Mouse (Mus musculus): ENCODE data around the gene Vwa8. TPM values are rescaled to one million over a fixed set of nuclear protein-coding genes. Genes with fewer than 3 reads are reported as not detected.

Vwa8 gene
- polyA plus RNA-seq, 1 experiment from 2014 or later, result 41.6 TPM

DNA sequence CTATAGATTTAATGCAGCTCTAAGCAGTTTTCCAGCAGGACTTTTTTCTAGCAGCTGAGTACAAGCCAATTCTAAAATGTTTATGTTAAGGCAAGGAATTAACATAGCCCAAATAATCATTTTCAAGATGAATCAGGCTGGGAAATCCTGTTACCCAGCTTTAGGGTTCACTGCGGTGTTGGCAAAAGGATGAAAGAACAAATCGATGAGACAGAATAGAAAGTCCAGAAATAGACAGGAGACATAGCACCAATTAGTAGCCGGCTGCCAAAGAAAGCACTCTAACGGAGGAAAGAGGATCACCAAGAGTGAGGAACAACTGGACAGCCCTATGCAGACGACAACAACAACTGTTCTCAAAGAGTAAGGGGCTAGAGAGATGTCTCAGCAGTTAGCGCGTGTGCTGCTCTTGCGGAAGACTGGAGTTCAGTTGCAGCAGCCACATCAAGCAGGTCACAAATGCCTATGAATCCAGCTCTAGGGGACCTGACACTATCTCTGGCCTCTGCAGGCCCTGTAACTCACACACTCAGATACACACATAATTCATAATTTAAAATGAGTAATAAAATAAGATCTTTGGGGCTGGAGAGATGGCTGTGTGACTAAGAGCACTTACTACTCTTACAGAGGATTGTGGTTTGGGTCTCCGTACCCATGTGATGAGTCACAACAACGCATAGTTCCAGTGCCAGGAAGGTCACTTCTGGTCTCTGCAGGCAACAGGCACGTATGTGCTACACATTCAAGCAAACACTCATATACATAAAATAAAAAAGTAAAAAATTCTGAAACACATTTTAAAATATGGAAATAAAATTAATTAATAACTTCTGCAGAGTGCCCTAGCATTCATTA is 265.9 kb downstream of the Vwa8 start:
- 73% methylated on average over 11 of the region's 11 CpGs for WGBS (ENCODE audit: missing documents)
- no peak overlapping the region for H3K27ac ChIP-seq
- no peak overlapping the region for H3K4me3 ChIP-seq (ENCODE audit: inconsistent target)
- no peaks in the 10 kb centered on the region for H3K79me2 ChIP-seq (ENCODE audit: inconsistent target)
- H3K36me3 ChIP-seq (ENCODE audit: inconsistent target), result no peaks in the 10 kb centered on the region

DNA sequence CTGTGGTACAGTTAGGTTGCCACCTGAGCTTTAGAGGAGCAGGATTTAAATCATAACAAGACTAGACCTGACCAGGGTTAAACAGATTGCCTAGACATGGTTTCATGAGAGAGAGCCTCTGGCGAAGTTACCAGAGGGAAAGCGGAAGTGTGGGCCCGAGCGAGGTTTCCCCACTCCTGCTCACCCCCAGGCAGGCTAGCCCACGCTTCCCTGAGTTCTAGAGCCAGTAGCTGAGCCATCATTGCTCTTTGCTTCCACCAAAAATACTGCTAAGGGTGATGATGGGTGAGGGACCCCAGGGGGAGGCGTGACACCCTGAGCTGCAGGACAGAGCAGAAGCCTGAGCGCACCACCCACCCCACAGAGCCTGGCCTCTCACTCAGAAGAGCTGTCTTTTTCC is 269.6 kb downstream of the Vwa8 start:
- 72% methylated on average over 7 of the region's 7 CpGs for WGBS (ENCODE audit: missing documents)

DNA sequence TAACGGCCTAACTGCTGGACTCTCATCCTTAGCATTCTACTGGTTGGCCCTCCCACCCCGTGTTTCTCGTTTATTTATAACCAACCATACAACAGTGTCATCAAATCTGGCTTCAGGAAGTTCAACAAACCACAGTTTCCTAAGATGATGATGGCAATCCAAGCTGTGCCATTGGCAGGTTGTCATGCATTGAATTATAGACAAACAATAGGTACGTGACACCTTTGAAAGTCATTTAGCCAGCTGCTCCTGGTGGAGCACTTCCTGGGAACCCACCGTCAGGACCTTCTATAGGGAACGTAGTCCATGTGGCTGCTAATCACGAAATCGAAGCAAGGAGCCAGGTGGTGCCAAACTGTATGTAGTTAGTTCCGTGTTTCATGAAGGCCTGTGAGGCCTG is 270.5 kb downstream of the Vwa8 start:
- no peak overlapping the region for H3K27ac ChIP-seq
- H3K36me3 ChIP-seq (ENCODE audit: inconsistent target), result no peaks in the 10 kb centered on the region
- 68% methylated on average over 9 of the region's 9 CpGs for WGBS (ENCODE audit: missing documents)
- H3K4me3 ChIP-seq (ENCODE audit: inconsistent target), result no peak overlapping the region
- no peaks in the 10 kb centered on the region for H3K79me2 ChIP-seq (ENCODE audit: inconsistent target)

More for the DNA sequence above, 269.6 kb downstream of the Vwa8 start:
- Histone ChIP-seq H3K27ac (no peak overlapping the region), H3K36me3 (ENCODE audit: inconsistent target) (no peaks in the 10 kb centered on the region), H3K79me2 (ENCODE audit: inconsistent target) (no peaks in the 10 kb centered on the region), H3K4me3 (ENCODE audit: inconsistent target) (no peak overlapping the region)

DNA sequence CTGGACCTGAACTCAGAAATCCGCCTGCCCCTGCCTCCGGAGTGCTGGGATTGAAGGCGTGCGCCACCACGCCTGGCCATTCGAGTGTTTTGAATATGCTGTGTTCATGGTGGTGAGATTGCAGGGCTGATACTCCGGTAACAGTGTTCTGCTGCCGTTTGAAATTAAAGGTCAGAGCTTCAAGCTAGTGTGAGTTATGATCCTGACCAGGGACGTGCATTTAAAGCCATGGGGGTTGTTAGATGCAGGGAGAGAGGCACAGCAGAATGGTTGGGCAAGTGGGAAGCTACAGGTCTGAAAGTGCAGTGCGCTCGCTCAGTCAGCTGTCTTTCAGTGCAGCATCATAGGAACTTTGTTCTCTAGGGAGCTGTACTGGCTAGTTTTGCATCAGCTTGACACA is 271.8 kb downstream of the Vwa8 start:
- Histone ChIP-seq H3K4me3 (ENCODE audit: inconsistent target) (no peak overlapping the region), H3K27ac (no peak overlapping the region), H3K36me3 (ENCODE audit: inconsistent target) (no peaks in the 10 kb centered on the region), H3K79me2 (ENCODE audit: inconsistent target) (no peaks in the 10 kb centered on the region)
- WGBS (ENCODE audit: missing documents), result 98% methylated on average over 10 of the region's 11 CpGs

DNA sequence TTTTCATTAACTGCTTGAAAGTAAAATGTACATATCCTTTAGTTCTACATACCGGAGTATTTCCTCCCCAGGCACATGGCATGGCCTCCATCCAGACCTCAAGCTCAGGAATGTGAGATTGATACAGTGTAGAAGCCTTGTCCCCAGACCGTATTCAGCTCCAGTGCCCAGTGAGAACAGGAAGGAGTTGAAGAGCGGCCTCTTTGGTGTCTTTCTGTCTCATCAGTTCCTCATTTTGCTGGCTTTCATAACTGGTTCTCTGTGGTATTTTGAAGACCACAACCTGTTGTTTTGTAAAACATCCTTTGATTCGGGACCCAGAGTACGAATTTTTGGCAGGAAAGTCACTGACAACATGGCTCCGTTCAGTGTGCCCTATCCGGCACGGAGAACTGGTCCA is 274.6 kb downstream of the Vwa8 start:
- no peak overlapping the region for H3K4me3 ChIP-seq (ENCODE audit: inconsistent target)
- no peaks in the 10 kb centered on the region for H3K36me3 ChIP-seq (ENCODE audit: inconsistent target)
- 9% methylated on average over 8 of the region's 8 CpGs for WGBS (ENCODE audit: missing documents)

DNA sequence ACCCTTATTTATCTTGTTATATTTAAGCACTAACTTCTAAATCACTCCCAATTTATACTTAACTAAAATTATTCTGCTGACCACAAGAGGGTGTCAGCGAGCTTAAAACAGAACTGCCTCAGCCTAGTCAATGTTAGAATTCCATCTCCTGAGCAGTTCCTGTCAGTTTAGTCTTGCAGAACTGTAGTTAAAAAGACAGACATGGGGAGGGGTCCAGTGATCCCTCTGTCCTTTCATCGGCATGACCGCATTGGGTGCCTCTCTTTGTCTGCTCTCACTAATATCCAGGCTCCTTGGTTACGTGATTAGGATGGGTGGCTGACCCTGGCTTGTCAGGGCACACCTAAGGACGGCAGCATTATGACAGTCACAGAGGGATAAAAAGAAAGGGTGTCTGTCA is 275.8 kb downstream of the Vwa8 start:
- 53% methylated on average over 5 of the region's 5 CpGs for WGBS (ENCODE audit: missing documents)
- no peaks in the 10 kb centered on the region for H3K79me2 ChIP-seq (ENCODE audit: inconsistent target)

More for the DNA sequence above, 274.6 kb downstream of the Vwa8 start:
- H3K79me2 ChIP-seq (ENCODE audit: inconsistent target), result no peaks in the 10 kb centered on the region
- H3K27ac ChIP-seq, result no peak overlapping the region

DNA sequence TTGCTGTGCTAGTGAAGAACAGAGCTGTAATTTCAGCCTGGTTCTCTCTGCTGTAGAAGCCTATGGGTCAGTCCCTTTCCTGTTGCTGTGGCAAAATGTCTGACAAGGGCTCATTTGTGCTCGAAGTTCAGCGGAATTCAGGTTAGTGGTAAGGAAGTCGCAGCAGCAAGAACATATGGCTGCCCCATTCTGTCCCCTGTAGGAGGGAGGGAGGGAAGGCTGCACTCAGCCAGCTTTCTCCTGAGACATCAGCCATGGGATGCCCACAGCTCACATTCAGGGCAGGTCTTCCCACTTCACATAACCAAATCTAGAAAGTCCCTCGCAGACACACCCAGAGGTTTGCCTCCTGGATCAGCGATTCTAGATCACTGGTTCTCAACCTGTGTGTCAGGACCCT is 277.3 kb downstream of the Vwa8 start:
- H3K36me3 ChIP-seq (ENCODE audit: inconsistent target), result no peaks in the 10 kb centered on the region
- no peaks in the 10 kb centered on the region for H3K79me2 ChIP-seq (ENCODE audit: inconsistent target)
- no peak overlapping the region for H3K27ac ChIP-seq
- 60% methylated on average over 5 of the region's 5 CpGs for WGBS (ENCODE audit: missing documents)
- no peak overlapping the region for H3K4me3 ChIP-seq (ENCODE audit: inconsistent target)

More for the DNA sequence above, 275.8 kb downstream of the Vwa8 start:
- Histone ChIP-seq H3K27ac (no peak overlapping the region), H3K4me3 (ENCODE audit: inconsistent target) (no peak overlapping the region), H3K36me3 (ENCODE audit: inconsistent target) (no peaks in the 10 kb centered on the region)

DNA sequence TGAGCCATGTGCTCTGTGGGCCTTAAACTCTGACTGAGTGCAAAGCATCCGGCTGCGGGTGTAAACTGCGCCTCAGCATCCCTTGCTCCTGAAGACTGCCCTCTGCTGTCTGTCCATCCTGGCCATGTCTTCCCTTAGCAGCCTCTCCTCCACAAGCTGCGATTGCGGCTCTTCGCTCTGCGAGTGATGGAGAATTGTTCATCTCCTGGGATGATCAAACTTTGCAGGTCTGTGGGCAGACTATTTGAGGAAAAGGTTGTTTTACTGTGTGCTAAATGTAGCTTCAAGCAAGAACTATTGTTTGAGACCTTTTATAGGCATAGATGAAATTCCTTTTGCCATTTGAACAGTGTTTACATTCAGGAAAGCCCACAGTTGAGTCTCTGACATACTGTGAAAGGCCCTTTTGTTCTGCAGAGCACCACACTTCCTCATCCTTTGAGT is 286.1 kb downstream of the Vwa8 start:
- no peaks in the 10 kb centered on the region for H3K36me3 ChIP-seq (ENCODE audit: inconsistent target)
- WGBS (ENCODE audit: missing documents), result 96% methylated on average over 6 of the region's 7 CpGs
- H3K79me2 ChIP-seq (ENCODE audit: inconsistent target), result no peaks in the 10 kb centered on the region
- H3K4me3 ChIP-seq (ENCODE audit: inconsistent target), result no peak overlapping the region
- H3K27ac ChIP-seq, result no peak overlapping the region

DNA sequence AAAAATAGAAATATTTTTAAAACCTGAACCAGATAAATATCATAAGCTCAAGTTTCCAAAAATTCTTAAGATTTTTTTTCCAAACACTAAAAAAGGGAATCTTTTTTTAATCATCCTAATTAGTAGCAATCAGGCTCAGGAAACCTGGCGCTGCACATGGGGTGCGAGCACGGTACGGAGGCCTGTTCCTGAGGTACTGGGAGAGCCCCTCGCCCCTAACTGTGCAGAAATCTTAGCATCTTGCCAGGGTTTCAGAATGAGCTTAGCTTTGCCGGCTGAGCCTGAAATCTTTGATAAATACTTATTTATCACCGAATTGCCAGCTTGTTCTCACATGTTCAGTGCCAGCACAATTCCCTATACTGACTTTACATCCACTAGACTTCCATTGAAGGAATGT is 286.6 kb downstream of the Vwa8 start:
- H3K79me2 ChIP-seq (ENCODE audit: inconsistent target), result no peaks in the 10 kb centered on the region
- no peak overlapping the region for H3K4me3 ChIP-seq (ENCODE audit: inconsistent target)
- 96% methylated on average over 7 of the region's 7 CpGs for WGBS (ENCODE audit: missing documents)
- no peaks in the 10 kb centered on the region for H3K36me3 ChIP-seq (ENCODE audit: inconsistent target)
- no peak overlapping the region for H3K27ac ChIP-seq

DNA sequence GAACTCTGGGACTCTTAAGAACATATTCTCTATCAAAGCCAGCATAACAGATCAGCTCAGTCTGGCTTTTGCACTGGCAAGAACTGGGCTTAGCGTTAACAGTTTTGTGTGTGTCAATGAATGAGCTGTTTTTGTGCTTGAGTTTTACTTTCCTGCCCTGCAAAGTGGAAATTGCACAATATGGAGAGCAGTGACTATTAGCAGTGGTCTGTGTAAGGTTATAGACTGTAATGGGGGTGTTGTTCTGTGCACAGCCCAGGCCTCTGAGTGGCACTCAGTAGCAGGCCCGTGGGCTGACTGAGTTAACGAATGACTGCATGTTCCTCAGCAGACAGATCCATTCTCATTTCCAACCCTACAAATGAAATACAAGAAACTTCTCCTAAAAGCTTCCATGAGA is 287.7 kb downstream of the Vwa8 start:
- no peak overlapping the region for H3K4me3 ChIP-seq (ENCODE audit: inconsistent target)
- no peaks in the 10 kb centered on the region for H3K36me3 ChIP-seq (ENCODE audit: inconsistent target)
- no peak overlapping the region for H3K27ac ChIP-seq
- 47% methylated on average over 3 of the region's 3 CpGs for WGBS (ENCODE audit: missing documents)
- no peaks in the 10 kb centered on the region for H3K79me2 ChIP-seq (ENCODE audit: inconsistent target)

DNA sequence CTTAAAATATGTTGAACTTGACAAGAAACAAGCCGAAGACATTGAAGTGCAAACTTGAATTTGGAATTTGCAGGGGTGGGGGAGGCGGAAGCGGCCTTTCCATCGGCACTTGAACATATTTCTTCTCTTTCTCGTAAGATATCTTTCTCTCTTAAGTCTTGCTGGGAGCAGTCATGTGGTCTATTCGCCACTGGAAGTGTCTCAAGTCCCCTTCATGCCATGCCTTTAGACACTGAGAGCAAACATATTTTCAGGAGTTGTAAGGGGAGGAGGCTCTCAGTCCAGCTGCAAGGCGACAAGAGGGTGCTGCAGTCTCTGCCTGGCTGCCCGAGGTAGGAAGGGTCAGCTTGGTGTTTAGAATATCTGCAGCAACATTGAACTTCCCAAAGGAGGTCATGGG is 288.2 kb downstream of the Vwa8 start:
- WGBS (ENCODE audit: missing documents), result 92% methylated on average over 8 of the region's 8 CpGs
- Histone ChIP-seq H3K4me3 (ENCODE audit: inconsistent target) (no peak overlapping the region), H3K79me2 (ENCODE audit: inconsistent target) (no peaks in the 10 kb centered on the region), H3K36me3 (ENCODE audit: inconsistent target) (no peaks in the 10 kb centered on the region), H3K27ac (no peak overlapping the region)

DNA sequence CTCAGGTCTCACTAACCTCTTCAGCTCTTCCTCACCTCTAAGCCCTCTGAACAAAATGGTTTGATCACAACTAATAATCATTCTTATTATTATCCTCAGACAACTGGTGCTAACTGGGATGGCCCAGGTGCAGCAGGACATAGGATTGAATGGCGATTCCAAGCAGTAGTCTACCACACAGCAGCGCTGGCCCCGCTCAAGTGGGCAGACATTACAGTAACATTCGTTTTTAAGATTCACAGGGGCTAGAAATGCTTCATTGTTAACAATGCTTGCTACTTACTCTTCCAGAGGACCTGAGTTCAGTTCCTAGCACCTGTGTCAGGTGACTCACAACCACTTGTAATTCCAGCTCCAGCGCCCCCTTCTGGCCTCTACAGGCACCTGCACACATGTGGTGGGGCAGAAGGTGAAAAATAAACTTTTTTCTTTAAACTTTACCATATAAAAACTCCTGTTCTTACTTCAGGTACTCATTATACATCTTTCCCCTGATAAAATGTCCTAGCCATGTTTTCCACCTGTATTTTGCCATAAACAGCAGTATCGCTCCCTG is 290.3 kb downstream of the Vwa8 start:
- Histone ChIP-seq H3K79me2 (ENCODE audit: inconsistent target) (no peaks in the 10 kb centered on the region), H3K4me3 (ENCODE audit: inconsistent target) (no peak overlapping the region), H3K27ac (no peak overlapping the region), H3K36me3 (ENCODE audit: inconsistent target) (no peaks in the 10 kb centered on the region)
- 93% methylated on average over 6 of the region's 6 CpGs for WGBS (ENCODE audit: missing documents)

DNA sequence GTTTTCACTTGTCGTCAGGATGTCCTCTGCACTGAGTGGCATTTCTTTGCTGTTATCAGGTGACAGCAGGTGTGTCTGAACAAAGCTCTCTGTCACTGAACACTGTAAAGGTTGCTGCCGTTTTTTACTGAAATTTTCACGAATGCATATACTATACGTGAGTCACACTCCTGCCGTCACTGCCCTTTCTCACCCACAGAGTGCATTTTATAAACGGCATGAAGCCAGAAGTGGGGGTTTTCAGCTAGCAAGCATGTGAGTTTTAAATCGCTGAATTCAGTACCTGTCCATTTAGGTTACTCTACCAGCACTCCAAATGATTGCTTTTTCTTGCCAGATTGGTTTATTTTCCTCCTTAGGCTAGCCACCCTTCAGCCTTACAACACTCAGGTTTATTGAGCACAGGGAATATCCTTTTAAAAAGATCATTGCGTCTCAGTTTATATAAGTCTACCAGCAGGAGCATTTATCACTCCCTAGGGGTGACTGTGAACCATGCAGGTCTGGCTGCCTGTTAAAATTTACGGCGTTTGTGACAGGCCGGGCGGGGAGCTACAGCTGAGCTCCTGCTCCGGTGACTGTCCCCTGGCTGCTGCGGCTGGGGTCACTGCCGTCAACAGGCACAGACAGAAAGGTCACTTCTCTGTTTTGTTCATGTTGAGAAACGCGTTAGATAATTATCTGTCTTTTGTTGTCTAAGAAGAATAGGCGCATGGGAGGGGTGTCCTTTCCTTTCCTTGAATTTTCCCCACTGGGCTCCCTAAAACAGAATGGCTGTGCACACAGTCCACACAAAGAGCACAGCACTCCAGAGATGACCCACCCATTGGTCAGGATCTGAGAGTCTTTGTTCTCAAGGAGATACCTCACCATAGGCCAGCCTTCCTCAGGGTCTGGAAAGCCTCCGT is 291.3 kb downstream of the Vwa8 start:
- H3K79me2 ChIP-seq (ENCODE audit: inconsistent target), result no peaks in the 10 kb centered on the region
- H3K4me3 ChIP-seq (ENCODE audit: inconsistent target), result no peak overlapping the region
- no peaks in the 10 kb centered on the region for H3K36me3 ChIP-seq (ENCODE audit: inconsistent target)
- H3K27ac ChIP-seq, result no peak overlapping the region
- 45% methylated on average over 19 of the region's 19 CpGs for WGBS (ENCODE audit: missing documents)

DNA sequence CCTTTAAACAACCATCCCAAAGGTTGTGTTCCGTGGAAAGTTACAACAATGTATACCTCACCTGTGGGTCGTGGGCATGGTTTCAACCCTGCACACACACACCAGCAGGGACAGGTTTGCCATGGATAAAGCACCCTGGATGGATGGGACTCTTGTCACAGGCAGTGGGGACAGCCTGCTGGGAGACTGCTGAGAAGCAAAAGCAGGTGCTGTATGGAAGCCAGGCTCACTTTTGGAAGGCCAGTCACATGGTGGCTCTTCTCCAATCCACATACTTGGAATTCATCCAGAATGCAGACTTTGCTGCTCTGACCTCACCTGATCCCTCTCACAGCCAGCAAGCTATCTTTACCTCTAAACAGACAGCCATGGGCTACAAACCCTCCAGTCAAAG is 292.0 kb downstream of the Vwa8 start:
- Histone ChIP-seq H3K4me3 (ENCODE audit: inconsistent target) (no peak overlapping the region), H3K36me3 (ENCODE audit: inconsistent target) (no peaks in the 10 kb centered on the region), H3K79me2 (ENCODE audit: inconsistent target) (no peaks in the 10 kb centered on the region), H3K27ac (no peak overlapping the region)
- WGBS (ENCODE audit: missing documents), result 88% methylated on average over 2 of the region's 2 CpGs

DNA sequence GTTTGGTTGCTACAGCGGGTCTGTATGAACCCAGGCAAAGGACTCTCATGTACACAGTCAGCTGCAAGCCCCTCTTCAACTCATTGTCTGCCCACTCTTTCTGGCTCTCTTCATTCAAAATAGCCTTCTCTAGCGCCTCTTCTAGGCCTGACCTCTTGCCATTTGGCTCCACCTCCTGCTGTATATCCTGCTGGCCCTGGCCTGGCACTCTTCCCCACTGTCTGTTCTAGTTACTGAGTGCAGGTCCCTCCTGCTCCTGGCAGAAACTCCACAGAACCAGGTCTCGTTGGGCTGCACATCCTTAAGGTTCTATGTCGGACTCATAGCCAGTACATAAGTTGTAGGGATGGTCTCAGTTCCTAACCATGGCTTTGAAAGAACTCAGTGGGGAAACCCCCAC is 293.5 kb downstream of the Vwa8 start:
- H3K79me2 ChIP-seq (ENCODE audit: inconsistent target), result no peaks in the 10 kb centered on the region
- no peak overlapping the region for H3K4me3 ChIP-seq (ENCODE audit: inconsistent target)
- H3K27ac ChIP-seq, result no peak overlapping the region
- H3K36me3 ChIP-seq (ENCODE audit: inconsistent target), result no peaks in the 10 kb centered on the region
- 93% methylated on average over 4 of the region's 4 CpGs for WGBS (ENCODE audit: missing documents)

Measured in macrophage (primary cell).